Mouse (Mus musculus): ENCODE measurements around the gene Pdss1. TPM values are rescaled to one million over a fixed set of nuclear protein-coding genes. Genes with fewer than 3 reads are reported as not detected.
A peak's percentile ranks its signal among the peaks of the same experiment; 100 is the strongest.
"Not testable (repeated sequence)": the region's sequence is repeated elsewhere in the genome, so short reads cannot be mapped to it uniquely, and the experiment has no call there.

Gene Pdss1
- 18.8 and 21.5 TPM in 2 replicates for polyA plus RNA-seq (2015; fragmentation: Nextera tagmentation; extraction: Ambion mirVana)

GRCm38 (mm10) chr2:22895282-22896273 is at the start of gene Pdss1:
Gene Pdss1 (plus strand): TSS chr2:22895522.
- 0 out of 2 replicates have a peak, but pooled peaks cover 3% of the 10 kb centered on the region for H3K4me1 ChIP-seq
- H3K36me3 ChIP-seq, result 0 out of 2 replicates have a peak, but pooled peaks cover 2% of the 10 kb centered on the region
- peak within 1 kb of the TSS; percentile 78 for H3K27ac ChIP-seq
- H3K4me2 ChIP-seq, result peak within 1 kb of the TSS; percentile 73
- no peaks in the 10 kb centered on the region for H3K27me3 ChIP-seq
- H3K9me3 ChIP-seq, result no peaks in the 10 kb centered on the region
- peak within 1 kb of the TSS; percentile 87 for H3K4me3 ChIP-seq
- WGBS, result under 1% methylated on average over 81 of the region's 81 CpGs
- peak within 1 kb of the TSS; percentile 85 for H3K9ac ChIP-seq
- ATAC-seq (ENCODE audit: insufficient number of reproducible peaks, insufficient read depth, low FRiP score, low TSS enrichment, low read depth), result peak; percentile 96

GRCm38 (mm10) chr2:22851900-22852299 is 43.4 kb upstream of the Pdss1 start:
- H3K27ac ChIP-seq, result no peak overlapping the region
- 74% methylated on average over 4 of the region's 4 CpGs for WGBS
- no peaks in the 10 kb centered on the region for H3K4me1 ChIP-seq

GRCm38 (mm10) chr2:22857501-22857900 is 37.8 kb upstream of the Pdss1 start:
- no peak overlapping the region for H3K4me3 ChIP-seq
- H3K9ac ChIP-seq, result no peak overlapping the region
- no peak overlapping the region for H3K4me2 ChIP-seq
- H3K9me3 ChIP-seq, result no peaks in the 10 kb centered on the region
- WGBS, result 83% methylated on average over 3 of the region's 3 CpGs
- no peak for ATAC-seq (ENCODE audit: insufficient number of reproducible peaks, insufficient read depth, low FRiP score, low TSS enrichment, low read depth)
- H3K36me3 ChIP-seq, result no peaks in the 10 kb centered on the region
- H3K27me3 ChIP-seq, result no peaks in the 10 kb centered on the region
- H3K27ac ChIP-seq, result no peak overlapping the region
- no peaks in the 10 kb centered on the region for H3K4me1 ChIP-seq

More at GRCm38 (mm10) chr2:22851900-22852299, 43.4 kb upstream of the Pdss1 start:
- H3K9me3 ChIP-seq, result no peaks in the 10 kb centered on the region
- no peak for ATAC-seq (ENCODE audit: insufficient number of reproducible peaks, insufficient read depth, low FRiP score, low TSS enrichment, low read depth)
- H3K4me3 ChIP-seq, result no peak overlapping the region
- H3K27me3 ChIP-seq, result no peaks in the 10 kb centered on the region
- no peak overlapping the region for H3K9ac ChIP-seq
- H3K36me3 ChIP-seq, result no peaks in the 10 kb centered on the region
- no peak overlapping the region for H3K4me2 ChIP-seq

GRCm38 (mm10) chr2:22862194-22862593 is 33.1 kb upstream of the Pdss1 start:
- no peak overlapping the region for H3K9ac ChIP-seq
- H3K36me3 ChIP-seq, result no peaks in the 10 kb centered on the region
- H3K4me2 ChIP-seq, result no peak overlapping the region
- H3K27me3 ChIP-seq, result no peaks in the 10 kb centered on the region
- H3K27ac ChIP-seq, result no peak overlapping the region
- no peak for ATAC-seq (ENCODE audit: insufficient number of reproducible peaks, insufficient read depth, low FRiP score, low TSS enrichment, low read depth)
- 79% methylated on average over 2 of the region's 2 CpGs for WGBS
- H3K4me3 ChIP-seq, result no peak overlapping the region
- H3K4me1 ChIP-seq, result no peaks in the 10 kb centered on the region
- no peaks in the 10 kb centered on the region for H3K9me3 ChIP-seq

- ATAC-seq (ENCODE audit: insufficient number of reproducible peaks, insufficient read depth, low FRiP score, low TSS enrichment, low read depth), result peak; percentile 64; the same call in 1 of the 2 replicates
- not testable (repeated sequence) for H3K4me2 ChIP-seq, H3K36me3 ChIP-seq, H3K4me1 ChIP-seq, H3K27ac ChIP-seq, H3K9ac ChIP-seq, H3K4me3 ChIP-seq, H3K9me3 ChIP-seq, H3K27me3 ChIP-seq
- WGBS, result 2% methylated on average over 6 of the region's 6 CpGs
Measured at GRCm38 (mm10) chr2:22864394-22865037, 30.8 kb upstream of the Pdss1 start.

- H3K9ac ChIP-seq, result no peak overlapping the region
- no peaks in the 10 kb centered on the region for H3K9me3 ChIP-seq
- no peak overlapping the region for H3K4me2 ChIP-seq
- no peaks in the 10 kb centered on the region for H3K4me1 ChIP-seq
- H3K27ac ChIP-seq, result no peak overlapping the region
- no peaks in the 10 kb centered on the region for H3K27me3 ChIP-seq
- WGBS, result 92% methylated on average over 1 of the region's 1 CpGs
- H3K36me3 ChIP-seq, result no peaks in the 10 kb centered on the region
- no peak overlapping the region for H3K4me3 ChIP-seq
- ATAC-seq (ENCODE audit: insufficient number of reproducible peaks, insufficient read depth, low FRiP score, low TSS enrichment, low read depth), result no peak
Measured at GRCm38 (mm10) chr2:22865818-22866217, 29.5 kb upstream of the Pdss1 start.

- H3K4me1 ChIP-seq, result no peaks in the 10 kb centered on the region
- H3K9ac ChIP-seq, result no peak overlapping the region
- H3K27ac ChIP-seq, result no peak overlapping the region
- H3K9me3 ChIP-seq, result no peaks in the 10 kb centered on the region
- no peak overlapping the region for H3K4me3 ChIP-seq
- no peaks in the 10 kb centered on the region for H3K27me3 ChIP-seq
- WGBS, result 70% methylated on average over 7 of the region's 7 CpGs
- H3K36me3 ChIP-seq, result no peaks in the 10 kb centered on the region
- H3K4me2 ChIP-seq, result no peak overlapping the region
- no peak for ATAC-seq (ENCODE audit: insufficient number of reproducible peaks, insufficient read depth, low FRiP score, low TSS enrichment, low read depth)
Measured at GRCm38 (mm10) chr2:22866894-22867424, 28.4 kb upstream of the Pdss1 start.

GRCm38 (mm10) chr2:22873159-22873558 is 22.2 kb upstream of the Pdss1 start:
- no peaks in the 10 kb centered on the region for H3K9me3 ChIP-seq
- H3K4me1 ChIP-seq, result no peaks in the 10 kb centered on the region
- 95% methylated on average over 1 of the region's 1 CpGs for WGBS
- H3K4me2 ChIP-seq, result no peak overlapping the region
- no peaks in the 10 kb centered on the region for H3K36me3 ChIP-seq
- H3K9ac ChIP-seq, result no peak overlapping the region
- no peaks in the 10 kb centered on the region for H3K27me3 ChIP-seq
- no peak for ATAC-seq (ENCODE audit: insufficient number of reproducible peaks, insufficient read depth, low FRiP score, low TSS enrichment, low read depth)
- no peak overlapping the region for H3K27ac ChIP-seq
- H3K4me3 ChIP-seq, result no peak overlapping the region

- H3K9ac ChIP-seq, result no peak overlapping the region
- WGBS, result 56% methylated on average over 10 of the region's 10 CpGs
- no peak for ATAC-seq (ENCODE audit: insufficient number of reproducible peaks, insufficient read depth, low FRiP score, low TSS enrichment, low read depth)
Measured at GRCm38 (mm10) chr2:22874628-22875027, 20.7 kb upstream of the Pdss1 start.

GRCm38 (mm10) chr2:22876614-22877013 is 18.7 kb upstream of the Pdss1 start:
- ATAC-seq (ENCODE audit: insufficient number of reproducible peaks, insufficient read depth, low FRiP score, low TSS enrichment, low read depth), result no peak
- H3K36me3 ChIP-seq, result no peaks in the 10 kb centered on the region
- H3K9me3 ChIP-seq, result no peaks in the 10 kb centered on the region
- no peak overlapping the region for H3K4me3 ChIP-seq
- H3K4me2 ChIP-seq, result no peak overlapping the region
- no peak overlapping the region for H3K27ac ChIP-seq
- 92% methylated on average over 3 of the region's 3 CpGs for WGBS
- no peaks in the 10 kb centered on the region for H3K4me1 ChIP-seq
- H3K9ac ChIP-seq, result no peak overlapping the region
- H3K27me3 ChIP-seq, result no peaks in the 10 kb centered on the region

More at GRCm38 (mm10) chr2:22874628-22875027, 20.7 kb upstream of the Pdss1 start:
- H3K4me3 ChIP-seq, result no peak overlapping the region
- no peaks in the 10 kb centered on the region for H3K27me3 ChIP-seq
- no peaks in the 10 kb centered on the region for H3K36me3 ChIP-seq
- H3K9me3 ChIP-seq, result no peaks in the 10 kb centered on the region
- H3K4me1 ChIP-seq, result no peaks in the 10 kb centered on the region
- no peak overlapping the region for H3K4me2 ChIP-seq
- H3K27ac ChIP-seq, result no peak overlapping the region

- 38% methylated on average over 1 of the region's 1 CpGs for WGBS
- H3K27ac ChIP-seq, result no peak overlapping the region
Measured at GRCm38 (mm10) chr2:22878781-22879180, 16.5 kb upstream of the Pdss1 start.

More at GRCm38 (mm10) chr2:22878781-22879180, 16.5 kb upstream of the Pdss1 start:
- no peaks in the 10 kb centered on the region for H3K4me1 ChIP-seq
- no peaks in the 10 kb centered on the region for H3K9me3 ChIP-seq
- no peak overlapping the region for H3K9ac ChIP-seq
- H3K4me3 ChIP-seq, result no peak overlapping the region
- no peaks in the 10 kb centered on the region for H3K36me3 ChIP-seq
- ATAC-seq (ENCODE audit: insufficient number of reproducible peaks, insufficient read depth, low FRiP score, low TSS enrichment, low read depth), result no peak
- H3K4me2 ChIP-seq, result no peak overlapping the region
- H3K27me3 ChIP-seq, result no peaks in the 10 kb centered on the region
